Mouse (Mus musculus): ENCODE results near the gene Pde4d. TPM values are rescaled to one million over a fixed set of nuclear protein-coding genes. Genes with fewer than 3 reads are reported as not detected.

The Pde4d gene
- polyA plus RNA-seq, 1 experiment from 2014 or later, result 16.7 TPM

- H3K4me1 ChIP-seq, result peaks cover 40% of the 10 kb centered on the region
- no peak overlapping the region for H3K27ac ChIP-seq
- no peak overlapping the region for H3K9ac ChIP-seq
- no peaks in the 10 kb centered on the region for H3K9me3 ChIP-seq (replicated peaks)
- no peak for ATAC-seq (replicated peaks; ENCODE audit: low FRiP score)
- 73% methylated on average over 3 of the region's 3 CpGs for WGBS
- H3K4me2 ChIP-seq, result no peak overlapping the region
- H3K27me3 ChIP-seq, result no peaks in the 10 kb centered on the region
- no peaks in the 10 kb centered on the region for H3K36me3 ChIP-seq
- H3K4me3 ChIP-seq (replicated peaks), result no peak overlapping the region
Observed at GRCm38 (mm10) chr13:109819071-109819470, 1369.3 kb downstream of the Pde4d start.

DNA sequence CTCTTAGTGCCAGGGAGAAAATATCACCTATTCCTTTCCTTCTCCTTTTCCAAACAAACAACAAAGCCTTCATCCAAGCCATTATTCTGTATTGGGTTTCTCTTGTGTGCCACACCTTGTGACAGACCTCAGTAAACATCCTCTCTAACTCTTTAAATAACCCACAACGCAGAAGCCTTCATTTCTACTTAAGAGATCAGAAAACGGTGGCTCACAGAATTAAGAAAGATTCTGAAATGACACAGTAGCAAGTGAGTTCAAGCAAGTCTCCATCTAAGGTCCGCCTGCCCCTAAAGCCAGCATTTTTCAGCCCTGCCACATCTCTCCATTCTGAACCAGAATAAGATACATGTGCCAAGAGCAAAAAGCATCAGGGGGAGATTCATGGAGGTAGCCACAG, 1370.4 kb downstream of the Pde4d start:
- no peak for ATAC-seq (replicated peaks; ENCODE audit: low FRiP score)
- Histone ChIP-seq H3K9ac (no peak overlapping the region), H3K4me2 (no peak overlapping the region), H3K27ac (peak overlapping the region; percentile 56), H3K9me3 (replicated peaks) (no peaks in the 10 kb centered on the region), H3K36me3 (no peaks in the 10 kb centered on the region), H3K4me3 (replicated peaks) (no peak overlapping the region), H3K27me3 (no peaks in the 10 kb centered on the region), H3K4me1 (peaks cover 49% of the 10 kb centered on the region)
- WGBS, result 43% methylated on average over 3 of the region's 3 CpGs

DNA sequence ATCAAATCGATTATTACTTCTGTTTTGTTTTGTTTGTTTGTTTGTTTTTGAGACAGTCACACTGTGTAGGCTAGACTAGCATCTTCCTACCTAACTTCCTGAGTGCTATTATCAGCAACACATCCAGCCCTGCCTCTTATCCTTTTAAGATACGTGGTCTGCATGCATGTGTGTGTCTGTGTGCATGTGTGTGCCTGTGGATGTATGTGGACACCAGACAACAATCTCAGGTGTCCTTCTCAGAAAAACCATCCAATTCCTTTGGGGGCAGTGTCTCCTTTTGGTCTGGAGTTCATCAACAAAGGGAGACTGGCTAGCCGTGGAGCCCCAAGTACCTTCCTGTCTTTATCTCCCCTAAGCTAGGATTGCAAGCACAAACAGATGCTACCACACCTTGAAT, 1371.1 kb downstream of the Pde4d start:
- no peak overlapping the region for H3K9ac ChIP-seq
- H3K36me3 ChIP-seq, result no peaks in the 10 kb centered on the region
- H3K4me1 ChIP-seq, result peaks cover 49% of the 10 kb centered on the region
- no peak for ATAC-seq (replicated peaks; ENCODE audit: low FRiP score)
- no peak overlapping the region; the same call in 1 of the 2 replicates for H3K27ac ChIP-seq
- H3K4me2 ChIP-seq, result no peak overlapping the region
- no peak overlapping the region for H3K4me3 ChIP-seq (replicated peaks)
- H3K9me3 ChIP-seq (replicated peaks), result no peaks in the 10 kb centered on the region
- WGBS, result 65% methylated on average over 3 of the region's 3 CpGs
- no peaks in the 10 kb centered on the region for H3K27me3 ChIP-seq

- 4% methylated on average over 8 of the region's 8 CpGs for WGBS
- H3K9me3 ChIP-seq (replicated peaks), result no peaks in the 10 kb centered on the region
- peak overlapping the region; percentile 95 for H3K27ac ChIP-seq
- no peaks in the 10 kb centered on the region for H3K27me3 ChIP-seq
- H3K9ac ChIP-seq, result no peak overlapping the region
- peak overlapping the region; percentile 60 for H3K4me2 ChIP-seq
- H3K36me3 ChIP-seq, result no peaks in the 10 kb centered on the region
- peaks cover 52% of the 10 kb centered on the region for H3K4me1 ChIP-seq
- no peak for ATAC-seq (replicated peaks; ENCODE audit: low FRiP score)
- H3K4me3 ChIP-seq (replicated peaks), result peak overlapping the region; percentile 44
Observed at GRCm38 (mm10) chr13:109821725-109822412, 1372.1 kb downstream of the Pde4d start.

DNA sequence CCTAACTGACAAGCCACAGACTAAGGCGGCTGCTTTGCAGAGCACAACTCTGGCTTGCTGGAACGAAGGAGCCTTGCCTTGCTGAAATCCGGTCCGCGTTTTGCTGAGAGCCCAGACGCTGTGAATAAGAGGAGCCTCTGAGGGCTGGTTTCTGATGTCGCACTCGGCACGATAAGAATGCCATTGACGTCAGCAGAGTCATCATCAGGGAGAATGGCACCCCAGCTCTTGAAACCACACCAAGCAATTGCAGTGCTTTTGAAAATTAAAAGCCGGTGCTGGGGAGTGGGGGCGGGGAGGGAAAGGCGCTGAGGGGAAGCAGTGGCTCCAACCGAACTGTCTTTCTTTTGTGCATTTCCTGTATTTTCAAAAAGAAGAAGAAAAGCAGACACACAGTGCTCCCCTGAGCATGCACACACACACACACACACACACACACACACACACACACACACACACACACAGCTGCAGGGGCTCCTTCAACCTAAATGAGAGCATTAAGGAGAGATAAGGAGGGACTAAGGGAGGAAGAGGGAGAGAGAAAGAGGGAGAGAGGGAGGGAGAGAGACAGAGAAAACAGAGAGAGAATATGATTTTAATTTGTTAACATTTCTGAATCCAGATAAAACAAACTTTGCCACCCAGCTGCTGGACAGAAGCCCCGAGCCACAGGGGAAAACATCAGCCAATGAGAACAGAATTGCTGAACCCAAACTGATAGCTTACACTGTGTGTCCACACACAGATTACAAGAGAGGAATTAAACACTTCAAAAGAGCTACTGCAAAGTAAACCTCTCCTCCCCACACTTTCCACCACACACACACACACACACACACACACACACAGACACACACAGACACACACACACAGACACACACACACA, 1372.9 kb downstream of the Pde4d start:
- 0 out of 2 replicates have a peak overlapping the region, but pooled peaks have one; percentile 21 for H3K9ac ChIP-seq
- WGBS, result under 1% methylated on average over 15 of the region's 15 CpGs
- H3K4me1 ChIP-seq, result peaks cover 52% of the 10 kb centered on the region
- no peaks in the 10 kb centered on the region for H3K9me3 ChIP-seq (replicated peaks)
- peak overlapping the region; percentile 44 for H3K4me3 ChIP-seq (replicated peaks)
- H3K27ac ChIP-seq, result peak overlapping the region; percentile 95
- H3K36me3 ChIP-seq, result no peaks in the 10 kb centered on the region
- peak; percentile 95 for ATAC-seq (replicated peaks; ENCODE audit: low FRiP score)
- H3K4me2 ChIP-seq, result peak overlapping the region; percentile 60
- H3K27me3 ChIP-seq, result no peaks in the 10 kb centered on the region

DNA sequence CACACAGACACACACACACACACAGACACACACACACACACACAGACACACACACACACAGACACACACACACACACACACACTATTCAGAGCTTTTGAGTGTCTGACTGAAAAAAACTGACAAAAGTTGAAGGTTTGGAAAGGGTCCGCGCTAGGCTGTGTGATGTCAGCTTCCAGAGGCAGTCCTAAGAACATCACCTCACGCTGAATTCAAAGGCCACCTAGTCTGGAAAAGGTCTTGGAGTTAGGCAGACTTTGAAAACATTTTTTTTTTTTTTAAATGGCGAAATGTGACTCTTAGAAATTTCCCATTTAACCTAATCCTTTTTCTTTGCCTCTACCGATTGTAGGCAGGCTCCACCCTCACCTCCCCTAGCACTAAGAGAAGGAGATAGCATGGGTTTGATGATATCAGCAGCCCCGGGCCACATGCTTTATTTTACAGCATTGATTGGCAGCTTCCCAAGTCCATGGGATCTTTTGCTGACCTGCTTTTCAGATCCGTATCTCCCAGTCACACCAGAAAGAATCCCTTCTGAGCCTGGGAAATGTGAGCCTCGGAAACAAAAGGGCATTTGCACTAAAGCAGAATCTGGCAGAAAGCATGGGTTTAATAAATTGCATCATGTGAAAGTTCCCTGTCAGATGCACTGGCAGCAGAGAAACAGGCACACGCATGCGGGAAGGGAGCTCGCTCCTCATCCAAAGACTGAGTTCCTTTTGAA, 1373.7 kb downstream of the Pde4d start:
- Histone ChIP-seq H3K27ac (peak overlapping the region; percentile 95), H3K4me1 (peaks cover 52% of the 10 kb centered on the region), H3K4me3 (replicated peaks) (0 out of 2 replicates have a peak overlapping the region, but pooled peaks have one; percentile 44), H3K4me2 (peak overlapping the region; percentile 36), H3K27me3 (no peaks in the 10 kb centered on the region), H3K36me3 (no peaks in the 10 kb centered on the region), H3K9ac (no peak overlapping the region), H3K9me3 (replicated peaks) (no peaks in the 10 kb centered on the region)
- 30% methylated on average over 11 of the region's 11 CpGs for WGBS
- no peak for ATAC-seq (replicated peaks; ENCODE audit: low FRiP score)

GRCm38 (mm10) chr13:109825891-109826290, 1376.1 kb downstream of the Pde4d start:
- Histone ChIP-seq H3K27me3 (no peaks in the 10 kb centered on the region), H3K4me3 (replicated peaks) (no peak overlapping the region), H3K4me2 (no peak overlapping the region), H3K4me1 (peaks cover 42% of the 10 kb centered on the region), H3K9ac (no peak overlapping the region), H3K36me3 (no peaks in the 10 kb centered on the region), H3K27ac (no peak overlapping the region), H3K9me3 (replicated peaks) (no peaks in the 10 kb centered on the region)
- 87% methylated on average over 6 of the region's 6 CpGs for WGBS
- ATAC-seq (replicated peaks; ENCODE audit: low FRiP score), result no peak

GRCm38 (mm10) chr13:109827341-109827740, 1377.6 kb downstream of the Pde4d start:
- Histone ChIP-seq H3K4me1 (peaks cover 28% of the 10 kb centered on the region), H3K27ac (no peak overlapping the region), H3K36me3 (no peaks in the 10 kb centered on the region), H3K9me3 (replicated peaks) (no peaks in the 10 kb centered on the region), H3K9ac (no peak overlapping the region), H3K4me3 (replicated peaks) (no peak overlapping the region), H3K27me3 (no peaks in the 10 kb centered on the region), H3K4me2 (no peak overlapping the region)
- ATAC-seq (replicated peaks; ENCODE audit: low FRiP score), result no peak
- WGBS, result 81% methylated on average over 6 of the region's 6 CpGs

GRCm38 (mm10) chr13:109827909-109828308, 1378.2 kb downstream of the Pde4d start:
- no peak overlapping the region for H3K4me2 ChIP-seq
- no peak overlapping the region for H3K9ac ChIP-seq
- H3K9me3 ChIP-seq (replicated peaks), result no peaks in the 10 kb centered on the region
- no peak overlapping the region for H3K4me3 ChIP-seq (replicated peaks)
- H3K27ac ChIP-seq, result no peak overlapping the region
- no peak for ATAC-seq (replicated peaks; ENCODE audit: low FRiP score)
- H3K27me3 ChIP-seq, result no peaks in the 10 kb centered on the region
- WGBS, result 79% methylated on average over 3 of the region's 3 CpGs
- H3K4me1 ChIP-seq, result peaks cover 24% of the 10 kb centered on the region
- no peaks in the 10 kb centered on the region for H3K36me3 ChIP-seq

DNA sequence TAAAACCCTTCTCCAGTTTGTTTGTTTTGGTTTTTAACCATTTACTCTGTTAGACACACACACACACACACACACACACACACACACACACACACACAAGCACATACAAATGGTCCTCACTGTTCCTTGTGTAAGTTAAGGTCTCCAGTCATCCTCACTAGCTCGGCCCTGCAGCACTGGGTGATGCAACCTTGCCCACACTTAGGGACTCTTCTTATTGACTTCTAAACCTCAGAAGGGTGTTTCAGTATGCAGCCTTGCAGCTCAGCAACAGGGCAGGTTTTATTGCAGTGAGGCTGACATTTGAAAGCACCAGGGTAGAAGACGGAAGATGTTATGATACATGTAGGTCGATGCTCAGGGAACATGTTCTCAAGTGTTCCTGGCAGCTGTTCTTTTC, 1379.7 kb downstream of the Pde4d start:
- Histone ChIP-seq H3K4me1 (peaks cover 9% of the 10 kb centered on the region), H3K36me3 (no peaks in the 10 kb centered on the region), H3K4me2 (no peak overlapping the region), H3K27ac (no peak overlapping the region), H3K9ac (no peak overlapping the region), H3K9me3 (replicated peaks) (no peaks in the 10 kb centered on the region), H3K4me3 (replicated peaks) (no peak overlapping the region), H3K27me3 (no peaks in the 10 kb centered on the region)
- ATAC-seq (replicated peaks; ENCODE audit: low FRiP score), result no peak
- 72% methylated on average over 3 of the region's 3 CpGs for WGBS

DNA sequence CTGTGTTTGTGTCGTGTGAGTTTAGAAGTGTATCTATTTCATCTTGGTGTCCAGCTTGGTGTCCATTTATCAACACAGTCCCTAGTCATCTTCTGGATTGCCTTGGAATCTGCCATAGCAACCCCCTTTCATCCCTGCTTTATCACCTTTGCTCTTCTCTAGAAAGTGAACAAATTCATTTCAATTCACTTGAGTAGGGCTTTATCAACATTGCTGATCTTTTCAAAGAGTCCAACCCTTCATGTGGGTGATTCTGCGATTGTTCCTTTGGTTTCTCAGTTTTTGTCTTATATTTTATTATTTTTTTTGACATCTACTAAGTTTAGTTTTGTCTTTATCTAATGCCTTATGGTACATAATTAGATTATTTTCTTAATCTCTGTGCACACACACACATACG, 1385.2 kb downstream of the Pde4d start:
- no peaks in the 10 kb centered on the region for H3K4me1 ChIP-seq
- 85% methylated on average over 3 of the region's 3 CpGs for WGBS
- no peak overlapping the region for H3K4me2 ChIP-seq
- no peak overlapping the region for H3K9ac ChIP-seq
- H3K27ac ChIP-seq, result no peak overlapping the region
- no peaks in the 10 kb centered on the region for H3K27me3 ChIP-seq
- H3K36me3 ChIP-seq, result no peaks in the 10 kb centered on the region
- no peaks in the 10 kb centered on the region for H3K9me3 ChIP-seq (replicated peaks)
- no peak for ATAC-seq (replicated peaks; ENCODE audit: low FRiP score)
- H3K4me3 ChIP-seq (replicated peaks), result no peak overlapping the region

GRCm38 (mm10) chr13:109837453-109837852, 1387.7 kb downstream of the Pde4d start:
- Histone ChIP-seq H3K4me3 (replicated peaks) (no peak overlapping the region), H3K4me2 (no peak overlapping the region), H3K27ac (no peak overlapping the region), H3K27me3 (no peaks in the 10 kb centered on the region), H3K9ac (no peak overlapping the region), H3K9me3 (replicated peaks) (no peaks in the 10 kb centered on the region), H3K4me1 (no peaks in the 10 kb centered on the region), H3K36me3 (no peaks in the 10 kb centered on the region)
- no peak for ATAC-seq (replicated peaks; ENCODE audit: low FRiP score)
- WGBS, result 60% methylated on average over 11 of the region's 11 CpGs
